Mouse (Mus musculus) brain, adult 2 months (tissue): Measurements from ENCODE around the gene Rps6ka5.

ENCODE experiments used
- DNase-seq: peaks from one replicate; pipeline ENCODE4 v3.0.0; 2011; ENCODE audit warnings: low read depth, low spot score

Gene Rps6ka5

DNA sequence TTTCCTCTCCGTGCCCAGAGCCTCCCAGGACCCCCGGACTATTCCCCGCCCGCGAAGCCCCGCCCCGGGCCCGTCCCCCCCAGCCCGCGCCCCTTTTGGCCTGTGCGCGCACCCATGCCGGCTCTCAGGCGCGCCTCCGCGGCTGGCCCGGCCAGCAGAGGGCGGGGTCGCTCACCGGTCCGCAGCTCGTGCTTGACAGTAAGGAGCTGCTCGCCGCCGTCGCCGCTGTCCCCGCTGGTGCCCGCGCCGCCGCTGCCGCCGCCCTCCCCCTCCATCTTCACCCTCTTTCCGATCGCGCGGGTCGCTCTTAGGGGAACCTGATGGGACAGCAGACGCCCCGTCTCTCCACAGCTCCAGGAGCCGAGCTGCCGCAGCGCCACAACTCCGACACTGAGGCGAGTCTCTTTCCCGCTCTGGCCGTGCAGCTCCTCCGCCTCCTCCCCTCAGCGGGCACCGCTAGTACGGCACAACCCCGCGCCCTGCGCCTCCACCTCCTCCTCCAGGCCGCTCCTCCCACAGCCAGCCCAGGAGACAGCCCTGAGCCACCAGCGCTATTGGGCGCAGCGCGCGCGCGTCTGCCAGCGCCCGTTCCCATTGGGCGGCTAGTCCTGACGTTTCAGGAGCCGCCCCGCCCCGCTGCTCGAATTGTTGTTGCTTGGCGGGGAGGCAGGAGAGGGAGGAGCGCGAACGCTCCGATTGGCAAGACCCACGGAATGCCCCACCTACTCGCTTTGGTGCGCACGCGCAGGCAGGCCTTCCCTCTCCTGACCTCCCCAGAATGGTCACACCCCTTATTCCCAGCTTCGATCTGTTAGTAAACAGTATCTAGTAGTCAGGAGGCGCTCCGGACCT, 2.0 kb downstream of the Rps6ka5 start:
- peak; percentile 100 for DNase-seq

DNA sequence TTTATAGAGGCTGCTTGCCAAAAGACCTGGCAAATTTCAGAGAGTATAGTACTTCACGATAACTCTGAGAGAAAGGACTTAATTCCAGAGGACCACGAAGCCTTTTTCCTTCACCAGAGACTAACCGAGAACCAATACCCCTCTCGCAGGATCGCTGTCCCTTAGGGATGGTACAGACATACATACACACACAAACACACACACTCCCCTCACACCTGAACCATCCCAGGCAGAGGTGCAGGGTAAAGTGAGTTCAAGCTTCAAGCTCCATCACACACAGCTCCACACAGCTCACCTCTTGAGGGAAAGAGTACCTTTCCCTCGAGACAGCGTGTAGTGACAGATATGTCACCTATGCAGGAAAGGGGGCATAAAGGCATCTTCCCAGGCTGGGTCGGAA, 2.6 kb downstream of the Rps6ka5 start:
- DNase-seq: no peak

DNA sequence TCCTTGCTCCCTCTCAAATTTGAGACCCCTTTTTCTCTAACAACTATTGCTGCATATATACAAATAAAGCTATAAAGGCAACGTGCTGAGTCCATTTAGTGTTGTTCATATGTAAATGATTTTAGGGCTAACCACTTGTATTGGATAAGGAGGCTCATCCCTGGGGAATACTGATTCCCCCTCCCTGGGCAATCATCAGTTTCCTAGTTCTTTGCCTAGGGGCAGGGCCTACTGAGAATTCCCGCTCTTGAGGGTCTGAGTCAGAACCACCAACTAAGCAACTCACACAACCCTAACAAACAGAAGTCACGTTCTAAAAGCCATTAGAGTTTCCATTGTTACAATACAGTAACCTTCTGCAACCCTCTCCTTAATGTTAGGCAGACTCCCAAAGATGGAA, 6.0 kb downstream of the Rps6ka5 start:
- DNase-seq: no peak

DNA sequence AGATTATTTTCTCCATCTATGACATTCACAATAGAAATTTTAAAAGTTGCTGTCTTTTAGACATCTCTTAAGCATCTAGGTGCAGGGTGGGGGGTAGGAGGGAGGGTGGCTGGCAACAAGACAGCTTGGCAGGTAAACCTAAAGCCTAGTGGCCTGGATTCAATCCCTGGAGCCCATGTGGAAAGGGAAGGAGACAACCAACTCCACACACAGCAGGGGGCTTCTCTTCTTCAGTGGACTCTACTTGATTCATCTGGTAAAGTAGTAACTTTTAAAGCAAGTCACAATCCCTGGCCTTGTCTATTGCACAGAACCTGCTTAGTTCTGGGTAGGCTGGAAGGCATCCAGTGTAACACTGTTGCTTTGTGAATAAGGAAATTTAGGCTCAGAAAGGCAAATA, 9.3 kb downstream of the Rps6ka5 start:
- DNase-seq: peak; percentile 74

DNA sequence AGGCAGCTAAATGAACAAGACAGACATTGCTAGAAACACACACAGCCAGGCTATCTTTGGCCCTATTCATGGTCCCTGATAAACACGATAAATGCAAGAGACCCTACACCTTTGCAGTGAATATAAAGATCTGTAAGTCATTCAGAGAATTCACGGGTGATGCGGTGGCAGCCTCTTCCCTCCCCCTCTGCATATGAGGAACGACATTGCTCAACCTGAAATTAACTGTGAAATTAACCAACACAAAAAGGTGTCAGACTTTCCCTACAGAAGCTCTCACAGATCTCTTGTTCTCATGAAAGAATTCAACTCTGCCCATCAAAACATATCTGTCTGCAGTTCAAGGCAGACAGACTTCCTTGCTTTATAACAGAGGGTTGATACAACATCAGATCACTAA, 9.8 kb downstream of the Rps6ka5 start:
- DNase-seq: no peak

DNA sequence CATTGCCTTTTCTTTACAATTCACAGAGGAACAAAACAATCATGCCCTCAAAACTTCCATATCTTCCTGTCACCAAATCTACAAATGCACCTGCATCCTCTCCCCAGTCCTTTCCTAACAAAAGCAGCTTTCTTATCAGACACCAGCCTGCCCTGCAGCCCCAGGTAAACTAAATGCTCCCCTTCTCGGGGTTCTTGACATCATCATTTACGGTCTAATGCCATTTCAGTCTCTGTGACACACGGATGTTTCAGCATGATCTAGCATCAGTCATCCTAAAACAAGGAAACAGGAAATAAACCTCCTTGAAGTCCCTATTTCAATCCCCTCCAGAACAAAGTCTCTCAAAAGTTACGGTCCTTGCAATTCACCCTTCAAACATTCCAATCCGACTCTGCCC, 15.0 kb downstream of the Rps6ka5 start:
- DNase-seq: no peak

DNA sequence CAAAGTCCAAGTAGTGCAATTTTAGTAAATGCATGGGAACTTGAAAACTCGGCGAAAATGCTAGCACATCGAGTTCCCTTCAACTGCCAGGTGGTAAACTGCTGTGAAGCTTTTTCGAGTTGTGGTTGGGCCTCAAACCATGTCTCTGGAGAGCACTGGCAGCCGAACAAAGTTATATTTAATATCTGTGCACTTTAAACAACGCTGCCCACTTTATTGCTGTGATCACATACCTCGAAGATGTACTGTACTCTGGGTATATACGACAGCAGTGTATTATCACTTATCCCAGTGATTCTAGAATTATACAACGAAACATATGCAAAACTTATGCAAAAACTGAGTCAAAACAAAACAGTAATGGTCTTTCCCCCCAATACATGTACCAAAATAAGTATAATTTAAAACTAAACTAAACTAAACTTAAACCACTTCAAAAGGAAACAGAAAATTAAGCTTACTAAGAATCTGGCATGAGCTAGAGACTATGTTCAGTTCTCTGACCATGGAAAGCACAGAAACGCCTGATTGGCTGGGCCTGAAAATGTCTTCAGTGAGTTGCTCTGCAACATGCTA, 15.6 kb downstream of the Rps6ka5 start:
- peak; percentile 58 for DNase-seq

DNA sequence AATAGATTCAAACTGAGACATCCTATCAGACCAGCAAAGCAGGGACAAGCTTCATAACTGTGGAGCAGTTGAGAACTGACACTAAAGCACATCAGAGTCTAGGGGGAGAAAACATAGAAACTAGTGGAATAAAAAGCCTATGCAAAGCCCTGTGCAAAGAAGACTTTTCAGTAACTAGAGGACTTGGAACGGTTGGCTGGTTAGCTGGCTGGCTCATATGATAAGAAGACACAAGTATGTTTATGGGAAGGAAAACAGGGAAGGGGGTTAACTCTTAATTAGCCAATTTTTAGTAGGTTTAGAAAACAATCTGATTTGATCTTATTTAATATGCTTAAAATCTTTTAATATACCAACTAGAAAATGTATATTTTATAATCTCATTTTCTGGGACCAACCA, 16.4 kb downstream of the Rps6ka5 start:
- DNase-seq: no peak

DNA sequence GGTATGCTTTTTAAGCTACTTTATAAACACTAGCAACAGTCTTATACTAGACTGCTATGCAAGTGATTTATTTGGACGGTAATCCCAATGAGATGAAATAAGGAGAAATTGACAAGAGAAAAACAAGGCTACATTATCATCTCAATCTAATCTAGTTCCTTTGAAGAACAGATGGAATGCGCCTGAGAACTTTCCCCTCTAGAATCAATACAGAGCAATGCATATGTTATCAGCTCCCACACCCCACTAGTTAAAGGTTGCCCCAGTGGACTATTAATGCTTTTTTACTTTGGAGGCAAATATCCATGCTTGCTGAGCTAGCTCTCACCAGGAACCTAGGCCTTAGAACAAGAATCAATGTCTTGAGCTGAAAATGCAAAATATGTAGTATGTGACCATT, 19.5 kb downstream of the Rps6ka5 start:
- DNase-seq: no peak

DNA sequence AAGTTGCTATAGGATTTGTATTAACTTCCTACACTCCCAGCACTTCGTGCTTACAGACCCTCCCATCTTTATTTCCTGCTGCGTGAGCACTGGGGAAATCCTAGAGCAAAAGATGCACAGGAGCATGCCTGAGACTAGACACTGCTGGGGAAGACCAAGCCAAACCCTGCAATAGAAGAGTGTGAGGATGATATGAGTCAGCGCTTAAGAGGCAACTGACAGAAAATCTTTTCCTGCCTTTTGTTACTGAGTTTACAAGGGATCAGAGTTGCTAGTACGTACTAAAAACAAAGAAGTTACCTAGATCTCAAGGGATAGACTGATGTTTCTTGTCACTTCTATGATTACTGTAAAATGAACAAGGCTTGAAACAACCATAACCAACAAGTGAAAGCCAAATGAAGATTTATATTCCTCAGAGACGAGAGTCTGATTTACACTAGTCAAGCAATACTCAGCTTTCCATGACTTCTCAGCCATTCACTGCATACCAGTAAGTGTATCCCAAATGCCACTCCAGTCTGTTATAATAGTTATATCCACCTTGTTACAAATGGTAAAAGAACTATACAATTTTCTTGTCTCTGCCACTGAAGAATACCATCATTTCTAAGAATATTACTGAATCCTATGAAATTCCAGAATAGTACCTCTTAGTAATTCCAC, 21.6 kb downstream of the Rps6ka5 start:
- no peak for DNase-seq

DNA sequence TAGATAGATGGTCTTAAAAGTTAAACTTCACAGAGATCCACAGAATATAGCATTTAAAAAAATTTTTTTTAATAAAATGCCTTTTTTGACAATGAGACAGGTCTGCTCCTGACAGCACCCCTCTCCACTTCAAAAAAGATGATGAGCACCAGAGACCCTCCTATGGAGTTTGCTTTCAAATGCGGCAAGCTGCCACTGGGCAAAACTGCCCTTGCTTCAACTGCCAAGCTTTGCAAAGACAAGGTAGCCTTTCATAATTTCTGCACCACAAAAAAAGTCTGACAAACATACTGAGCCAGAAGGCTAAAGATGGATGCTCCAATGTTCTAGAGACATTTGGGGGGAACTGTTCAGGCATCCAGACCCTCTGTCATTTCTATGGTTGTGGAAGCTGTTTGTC, 28.8 kb downstream of the Rps6ka5 start:
- DNase-seq: no peak

DNA sequence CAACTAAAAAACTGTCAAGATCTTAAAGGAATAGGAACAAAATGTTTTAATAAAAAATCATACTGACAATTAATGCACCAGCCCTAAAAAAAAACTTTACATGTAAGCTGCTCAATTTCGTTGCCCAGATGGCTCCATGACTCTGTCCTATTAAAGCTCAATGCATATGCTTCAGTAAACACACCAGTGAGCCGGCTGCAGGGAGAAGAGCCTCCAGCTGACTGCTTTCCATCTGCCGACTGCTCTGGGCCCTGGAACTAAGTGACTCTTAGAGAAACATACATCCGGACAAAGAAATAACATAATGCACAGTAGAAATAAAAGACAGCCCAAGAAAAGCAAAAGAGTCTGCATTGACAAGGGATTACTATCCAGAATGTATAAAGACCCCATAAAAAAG, 30.2 kb downstream of the Rps6ka5 start:
- peak; percentile 95 for DNase-seq

DNA sequence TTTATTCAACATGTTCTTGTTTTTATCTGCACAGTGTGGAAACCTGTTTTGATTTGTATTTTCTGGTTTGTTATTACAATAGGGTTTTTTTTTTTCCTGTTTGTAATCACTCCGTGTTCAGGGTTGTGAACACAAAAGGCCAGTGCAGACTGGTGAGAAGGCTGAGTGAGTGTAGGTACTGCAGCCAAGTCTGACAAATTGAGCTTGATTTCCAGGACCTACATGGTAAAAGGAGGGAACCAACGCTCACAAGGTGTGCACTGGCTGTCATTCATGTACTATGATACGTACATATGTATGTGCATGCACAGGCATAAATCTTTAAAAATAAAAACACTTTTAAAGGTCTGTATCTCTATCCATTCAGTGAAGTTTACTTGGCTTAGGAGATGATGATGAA, 31.5 kb downstream of the Rps6ka5 start:
- DNase-seq: peak; percentile 66

DNA sequence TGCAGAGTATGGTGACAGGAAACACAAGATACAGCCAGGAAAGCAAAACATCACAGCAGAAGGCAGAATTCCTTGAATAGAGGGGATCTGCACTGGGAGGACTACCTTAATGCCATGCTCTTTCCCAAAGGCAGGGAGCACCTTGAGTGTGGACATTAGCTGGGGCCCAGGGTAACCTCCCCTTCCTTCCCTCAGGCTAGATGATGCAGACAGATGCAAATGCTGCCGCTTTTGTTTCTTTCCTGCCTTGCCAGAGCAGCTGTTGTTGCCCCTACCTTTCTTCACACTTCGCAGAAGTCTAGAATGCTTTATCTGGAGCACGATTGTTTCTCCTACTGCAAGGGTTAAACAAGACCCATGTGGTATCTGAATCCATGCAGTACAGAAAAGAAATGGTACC, 34.6 kb downstream of the Rps6ka5 start:
- DNase-seq: no peak

DNA sequence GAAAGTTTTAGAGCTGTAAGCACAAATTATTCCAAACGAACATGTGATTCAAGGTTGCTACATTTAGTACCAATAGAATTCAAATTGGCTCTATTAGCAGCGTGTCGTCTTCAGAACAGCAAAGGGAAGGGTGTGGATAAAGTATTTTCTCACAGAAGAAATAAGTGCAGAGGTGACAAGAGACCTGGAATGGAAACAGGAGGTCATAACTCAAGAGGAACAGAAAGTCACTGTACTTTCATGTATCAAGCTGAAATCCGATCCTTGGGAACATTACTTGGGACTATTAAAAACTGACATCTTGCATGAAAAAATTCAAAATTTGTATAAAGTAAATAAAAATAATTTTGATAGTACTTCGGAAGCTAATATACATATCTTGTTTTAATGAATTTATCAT, 36.3 kb downstream of the Rps6ka5 start:
- DNase-seq: no peak

DNA sequence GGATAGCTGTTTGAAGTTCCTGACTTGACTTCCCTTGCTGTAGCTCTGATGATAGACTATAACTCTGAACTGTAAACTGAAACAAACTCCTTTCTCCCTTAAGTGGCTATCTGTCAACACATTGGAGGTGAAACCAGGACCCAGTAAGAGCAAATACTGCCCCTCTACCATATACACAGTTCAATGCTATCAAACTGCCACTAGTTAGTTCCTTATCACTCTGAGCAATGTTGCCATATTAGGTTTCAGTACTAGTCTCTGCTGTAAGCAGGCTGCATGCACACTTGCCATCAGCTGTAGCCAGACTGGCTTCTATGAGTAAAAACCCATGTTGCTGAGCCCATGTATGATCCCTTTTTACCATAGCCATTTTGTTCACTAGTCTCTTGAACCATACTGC, 38.6 kb downstream of the Rps6ka5 start:
- DNase-seq: no peak

DNA sequence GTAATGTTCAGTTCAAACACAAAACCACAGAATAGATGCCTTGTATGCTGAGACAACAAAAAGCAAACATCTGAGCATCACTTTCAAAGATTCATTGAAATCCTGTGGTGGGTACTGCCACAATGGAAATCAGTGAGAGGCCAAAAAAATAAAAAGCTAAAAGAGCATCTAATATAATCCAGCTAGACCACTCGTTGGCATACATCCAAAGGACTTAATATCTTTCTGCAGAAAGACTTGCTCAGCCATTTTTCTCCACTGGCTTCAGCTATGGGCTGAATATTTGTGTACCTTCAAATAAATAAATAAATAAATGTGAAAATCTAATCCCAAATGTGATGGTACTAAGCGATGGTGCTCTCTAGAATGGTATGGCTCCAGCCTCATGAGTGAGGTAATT, 39.8 kb downstream of the Rps6ka5 start:
- peak; percentile 49 for DNase-seq

DNA sequence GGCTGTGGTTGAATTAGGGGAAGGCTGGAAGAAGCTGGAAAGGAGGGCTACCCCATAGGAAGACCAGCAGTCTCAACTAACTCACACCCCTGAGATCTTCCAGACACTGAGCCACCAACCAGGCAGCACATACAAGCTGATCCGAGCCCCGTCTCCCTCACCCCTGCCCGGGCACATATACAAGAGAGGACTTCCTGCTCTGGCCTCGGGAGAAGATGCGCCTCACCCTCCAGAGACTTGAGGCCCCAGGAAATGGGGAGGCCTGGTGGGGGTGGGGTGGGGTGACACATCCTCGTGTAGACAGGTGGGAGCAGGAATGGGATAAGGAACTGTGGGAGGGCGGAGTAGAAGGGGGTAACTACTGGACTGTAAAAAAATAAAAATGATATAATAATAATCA, 45.0 kb downstream of the Rps6ka5 start:
- no peak for DNase-seq

DNA sequence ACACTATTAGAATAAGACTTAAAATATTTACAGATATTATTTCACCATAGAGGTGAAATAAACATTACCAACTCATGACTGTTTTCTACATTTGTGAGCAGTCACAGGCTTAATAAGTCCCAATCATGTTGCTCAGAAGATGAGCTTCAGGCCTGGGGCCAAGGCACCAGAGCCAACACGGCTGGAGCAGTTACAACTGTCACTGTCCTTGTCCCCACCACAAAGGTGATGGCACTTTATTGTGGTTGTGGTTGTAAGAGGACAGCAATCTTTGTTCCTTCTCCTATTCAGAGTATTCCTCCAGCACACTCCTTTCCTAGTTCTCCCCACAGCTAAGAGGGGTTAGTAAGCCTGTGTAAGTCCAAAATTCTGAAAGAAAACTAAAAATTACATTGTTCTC, 45.5 kb downstream of the Rps6ka5 start:
- DNase-seq: peak; percentile 52

DNA sequence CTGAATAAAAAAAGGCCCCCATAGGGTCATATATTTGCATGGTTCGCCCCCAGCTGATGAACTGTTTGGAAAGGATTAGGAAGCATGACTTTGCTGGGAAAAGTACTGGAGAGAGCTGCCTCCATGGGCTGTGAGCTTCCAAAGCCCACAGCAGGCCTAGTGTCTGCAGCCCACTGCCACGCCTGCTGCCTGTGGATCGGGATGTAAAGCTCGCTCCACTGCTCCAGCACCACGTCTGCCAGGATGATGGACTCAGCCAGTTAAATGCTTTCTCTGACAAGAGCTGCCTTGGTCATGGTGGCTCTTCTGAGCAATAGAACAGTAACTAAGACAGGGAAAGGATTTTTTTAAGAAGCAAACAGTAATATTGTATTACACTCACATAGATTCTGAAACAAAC, 46.1 kb downstream of the Rps6ka5 start:
- no peak for DNase-seq

DNA sequence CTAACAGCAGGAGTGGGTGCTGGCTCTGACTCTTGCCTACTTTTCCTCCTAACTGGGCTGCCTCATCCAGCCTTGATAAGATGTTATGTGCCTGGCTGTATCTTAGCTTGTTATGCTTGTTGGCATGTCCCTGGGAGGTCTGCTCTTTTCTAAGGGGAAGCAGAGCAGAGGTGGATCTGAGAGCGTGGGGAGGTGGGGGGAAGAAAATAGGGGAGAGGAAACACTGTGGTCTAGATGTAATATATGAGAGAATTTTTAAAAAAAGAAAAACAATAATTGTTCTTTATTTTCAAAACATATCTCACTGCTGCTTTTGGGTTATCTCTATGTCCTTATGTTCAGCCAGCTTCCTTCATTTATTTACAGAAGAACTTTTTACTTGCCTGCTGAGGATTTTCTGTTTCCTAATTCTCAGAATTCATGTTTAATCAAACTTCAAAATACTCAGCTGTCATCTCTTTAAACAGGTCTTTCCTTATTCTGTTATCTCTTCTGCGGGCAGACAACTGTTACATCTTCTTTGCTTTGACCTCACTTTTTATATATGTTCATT, 56.1 kb downstream of the Rps6ka5 start:
- no peak for DNase-seq

DNA sequence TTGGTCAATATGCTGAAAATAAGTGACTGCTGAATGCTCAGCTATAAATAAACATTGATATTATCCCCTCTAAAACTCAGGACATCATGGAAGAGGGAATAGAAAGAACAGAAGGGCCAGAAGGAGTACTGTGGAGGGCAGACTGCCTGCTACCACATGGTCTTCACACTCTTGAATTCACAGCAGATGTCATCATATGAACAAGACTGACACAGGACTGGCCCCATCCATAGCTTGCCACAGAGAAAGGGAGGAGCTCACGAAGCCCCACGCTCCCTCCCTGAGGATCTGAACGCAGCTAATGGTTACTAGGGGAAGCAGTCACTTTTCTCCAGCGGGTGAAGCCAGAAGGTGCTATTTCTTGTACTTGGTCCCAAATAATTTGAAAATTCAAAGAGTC, 61.5 kb downstream of the Rps6ka5 start:
- peak; percentile 54 for DNase-seq

DNA sequence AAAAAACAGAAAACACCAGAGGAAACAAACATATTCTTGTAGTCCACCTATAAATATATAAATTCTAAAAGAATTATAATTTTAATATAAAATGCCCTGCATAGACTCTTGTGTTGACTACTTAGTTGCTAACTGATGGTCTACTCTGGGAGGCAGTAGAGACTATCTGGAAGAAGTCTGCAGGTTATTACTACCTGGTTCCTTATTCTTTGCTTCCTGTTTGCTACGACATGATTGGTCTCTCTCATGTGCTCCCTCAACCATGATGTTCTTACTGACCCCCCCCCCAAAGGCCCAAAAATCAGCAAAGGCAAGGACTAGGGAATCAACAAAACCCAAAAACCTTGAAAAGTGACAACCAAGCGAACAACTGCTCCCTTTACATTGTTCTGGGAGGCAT, 66.7 kb downstream of the Rps6ka5 start:
- DNase-seq: no peak
